In the genomic region with DNA sequence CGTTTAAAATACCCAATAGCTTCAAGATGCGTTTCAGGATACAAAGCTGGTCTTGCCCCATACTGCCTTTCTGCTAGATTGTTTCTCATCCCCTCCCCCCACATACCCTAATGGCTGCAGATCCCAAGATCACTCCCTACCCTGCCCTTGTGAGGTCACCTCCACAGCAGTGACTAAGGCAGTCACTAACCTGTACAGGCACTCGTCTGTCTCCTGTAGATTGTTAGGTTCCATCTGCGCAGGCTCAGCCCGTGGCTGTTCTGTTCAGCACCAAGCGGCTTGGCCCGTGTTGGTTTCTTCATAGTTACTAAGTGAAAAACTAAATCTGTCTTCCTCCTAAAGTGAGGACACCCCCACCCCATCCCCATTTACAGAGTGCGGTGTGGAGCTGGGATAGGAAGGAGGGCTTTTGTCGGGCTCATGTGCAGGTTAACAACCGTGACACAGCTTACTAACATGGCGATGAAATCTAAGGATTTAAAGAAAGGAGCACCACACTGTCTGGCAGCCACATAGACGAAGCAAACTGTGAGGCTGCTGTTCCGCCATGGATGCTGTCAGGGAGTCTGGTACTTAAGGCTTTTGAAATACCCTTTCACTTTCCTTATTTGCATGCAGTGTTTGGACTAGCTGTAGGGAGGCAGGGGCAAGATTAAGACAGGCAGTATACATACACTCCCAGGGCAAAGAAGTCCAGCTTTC, we compare ENCODE assay signal across 8 mouse cellular contexts.
DNase-seq lines count a peak whose midpoint lies in the region; ATAC-seq and TF ChIP-seq lines count a peak whose summit lies in the region.

No protein-coding gene starts in this region.

- ATAC-seq in hindbrain, embryonic 12.5 days (ENCODE audit: low FRiP score) = peak; percentile 84
- ATAC-seq in limb, embryonic 14.5 days (ENCODE audit: low FRiP score, low read depth) = no peak
- ATAC-seq in monocyte, adult 5-6 weeks (replicated peaks; ENCODE audit: insufficient number of reproducible peaks, low FRiP score, low TSS enrichment, poor library complexity, severe bottlenecking) = no peak

- peaks cover 34% of the 10 kb centered on the region for H3K4me1 ChIP-seq in hindbrain, embryonic 12.5 days
- H3K4me1 ChIP-seq in limb, embryonic 14.5 days (ENCODE audit: control insufficient read depth, insufficient read depth, low read length) = peaks cover 75% of the 10 kb centered on the region

- H3K4me3 ChIP-seq in hindbrain, embryonic 12.5 days = no peak overlapping the region
- no peak overlapping the region for H3K4me3 ChIP-seq in limb, embryonic 14.5 days (replicated peaks; ENCODE audit: low read length)

- 24% methylated on average over 13 of the region's 13 CpGs for WGBS in hindbrain, embryonic 12.5 days
- WGBS in limb, embryonic 14.5 days = 33% methylated on average over 13 of the region's 13 CpGs

- H3K9me3 ChIP-seq in hindbrain, embryonic 12.5 days (replicated peaks) = no peaks in the 10 kb centered on the region
- no peaks in the 10 kb centered on the region for H3K9me3 ChIP-seq in limb, embryonic 14.5 days (ENCODE audit: control insufficient read depth, low read length)

- H3K9ac ChIP-seq in hindbrain, embryonic 12.5 days = no peak overlapping the region
- no peak overlapping the region for H3K9ac ChIP-seq in limb, embryonic 14.5 days (ENCODE audit: low read depth, low read length, severe bottlenecking)

- no peaks in the 10 kb centered on the region for H3K27me3 ChIP-seq in hindbrain, embryonic 12.5 days
- H3K27me3 ChIP-seq in limb, embryonic 14.5 days (ENCODE audit: control insufficient read depth, insufficient read depth, low read length) = no peaks in the 10 kb centered on the region

- peak overlapping the region; percentile 75 for H3K27ac ChIP-seq in hindbrain, embryonic 12.5 days
- H3K27ac ChIP-seq in limb, embryonic 14.5 days (replicated peaks; ENCODE audit: low read depth, low read length) = peak overlapping the region; percentile 73

- no peaks in the 10 kb centered on the region for H3K36me3 ChIP-seq in hindbrain, embryonic 12.5 days
- H3K36me3 ChIP-seq in limb, embryonic 14.5 days (ENCODE audit: control insufficient read depth, insufficient read depth, low read length) = no peaks in the 10 kb centered on the region

- no peak for TF ChIP-seq POLR2A in limb, embryonic 14.5 days (IDR thresholded peaks at IDR 0.05; ENCODE audit: borderline replicate concordance, extremely low read depth, insufficient read depth, insufficient read length)

- peak; percentile 51 for DNase-seq in ES-CJ7 (ENCODE audit: low read depth, low spot score)
- peak; percentile 20 for DNase-seq in brain, adult 2 months (ENCODE audit: low read depth, low spot score)
- no peak for DNase-seq in limb, embryonic 14.5 days (ENCODE audit: low spot score)
- DNase-seq in cerebellum, adult 8-10 months = no peak
- DNase-seq in cerebellum, adult 11-12 months = no peak
- no peak for DNase-seq in gastrocnemius, postnatal 25 days

- H3K4me2 ChIP-seq in hindbrain, embryonic 12.5 days (replicated peaks) = peak overlapping the region; percentile 32
- peak overlapping the region; percentile 29; the same call in 1 of the 2 replicates for H3K4me2 ChIP-seq in limb, embryonic 14.5 days (replicated peaks; ENCODE audit: low read depth, low read length, severe bottlenecking)

Comparison
In these comparisons a context has a peak if more than half of its experiments do, and no peak if none do; other contexts are left out.
1. DNase-seq: peak in ES-CJ7 (single experiment) and brain, adult 2 months (single experiment); none in limb, embryonic 14.5 days (single experiment), cerebellum, adult 8-10 months (single experiment), cerebellum, adult 11-12 months (single experiment) and gastrocnemius, postnatal 25 days (single experiment).